Mouse (Mus musculus) lung, adult 2 months (tissue): ENCODE results near the gene Tmem266.

Experiments
- CTCF ChIP-seq: fragments of 200-500 bp; IDR thresholded peaks from 2 replicates; pipeline ENCODE4 v1.5.1; 2011; ENCODE audit warnings: mild to moderate bottlenecking, low read length, control low read depth; ENCODE audit not compliant: insufficient read depth
- POLR2A ChIP-seq: fragments of 200-500 bp; IDR thresholded peaks from 2 replicates; pipeline ENCODE4 v1.6.1; 2011; ENCODE audit warnings: low read depth, mild to moderate bottlenecking, control low read depth, low read length, borderline replicate concordance; ENCODE audit errors: extremely low read depth

DNA sequence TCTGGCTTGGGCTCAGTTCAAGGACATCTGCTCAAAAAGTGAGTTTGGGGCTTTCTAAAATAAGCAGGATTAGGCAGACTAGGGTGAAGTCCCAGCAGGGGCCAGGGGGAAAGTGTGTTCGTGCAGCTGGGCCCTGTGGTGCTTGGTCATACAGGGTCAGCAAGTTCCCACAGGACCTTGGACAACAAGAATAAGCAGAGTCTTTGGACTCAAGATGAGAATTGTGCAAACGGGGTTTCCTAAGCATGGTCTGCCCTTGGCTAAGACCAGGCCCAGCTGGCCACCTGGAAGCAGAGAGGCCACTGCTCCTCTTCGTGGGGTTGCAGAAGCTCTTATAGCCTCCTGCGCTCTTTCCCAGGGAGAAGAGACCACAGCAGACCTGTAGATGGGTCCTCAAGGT is 77.5 kb downstream of the Tmem266 start:
- TF ChIP-seq POLR2A (no peak), CTCF (no peak)
